Comparison of ENCODE assay signal across 9 mouse cellular contexts in genomic region chr11:80562479-80562878, GRCm38 (mm10).
DNase-seq lines count a peak whose midpoint lies in the region; ATAC-seq and TF ChIP-seq lines count a peak whose summit lies in the region.
"Had no signal": no experiment of that assay in that cellular context is flagged by ENCODE, and none has a peak within 500 bp of the region (broad histone marks: within the 10 kb centered on the region; RNA-seq: fewer than 3 reads in every experiment).

No protein-coding gene starts in this region.

- no peak for TF ChIP-seq POLR2A in liver, adult 2 months (IDR thresholded peaks at IDR 0.05; ENCODE audit: extremely low read depth, insufficient read depth, low read length)

- no peak for ATAC-seq in liver, embryonic 12.5 days
- ATAC-seq in activated CD4-positive, CD25-positive, alpha-beta regulatory T cell, adult 4 months = no peak

- no peaks in the 10 kb centered on the region for H3K9me3 ChIP-seq in liver, embryonic 12.5 days (replicated peaks)
- no peaks in the 10 kb centered on the region for H3K9me3 ChIP-seq in embryonic facial prominence, embryonic 10.5 days

- no peaks in the 10 kb centered on the region for H3K27me3 ChIP-seq in liver, adult 2 months (ENCODE audit: control insufficient read depth, insufficient read depth, low read length)
- no peaks in the 10 kb centered on the region for H3K27me3 ChIP-seq in liver, embryonic 12.5 days (replicated peaks)
- H3K27me3 ChIP-seq in embryonic facial prominence, embryonic 10.5 days (replicated peaks; ENCODE audit: low read depth, poor library complexity, severe bottlenecking) = no peaks in the 10 kb centered on the region

- WGBS in liver, adult 2 months = 60% methylated on average over 3 of the region's 3 CpGs
- WGBS in liver, embryonic 12.5 days (ENCODE audit: insufficient replicate concordance) = 33% methylated on average over 3 of the region's 3 CpGs
- 48% methylated on average over 3 of the region's 3 CpGs for WGBS in embryonic facial prominence, embryonic 10.5 days

- H3K36me3 ChIP-seq in liver, adult 2 months (ENCODE audit: control insufficient read depth, insufficient read depth, low read length) = peaks cover 2% of the 10 kb centered on the region; the same call in 1 of the 2 replicates
- H3K36me3 ChIP-seq in liver, embryonic 12.5 days = no peaks in the 10 kb centered on the region
- H3K36me3 ChIP-seq in embryonic facial prominence, embryonic 10.5 days (replicated peaks) = no peaks in the 10 kb centered on the region

- no peak overlapping the region for H3K4me2 ChIP-seq in liver, embryonic 12.5 days

- no peak overlapping the region for H3K27ac ChIP-seq in liver, adult 2 months (replicated peaks; ENCODE audit: insufficient read depth, low read depth, low read length)
- H3K27ac ChIP-seq in liver, embryonic 12.5 days = no peak overlapping the region
- H3K27ac ChIP-seq in embryonic facial prominence, embryonic 10.5 days (replicated peaks) = no peak overlapping the region
- H3K27ac ChIP-seq: macrophage had no signal

- H3K79me2 ChIP-seq in liver, adult 2 months (ENCODE audit: control insufficient read depth, insufficient read depth, low read length) = no peaks in the 10 kb centered on the region

- no peaks in the 10 kb centered on the region for H3K4me1 ChIP-seq in liver, adult 2 months (ENCODE audit: control insufficient read depth, insufficient read depth, low read length)
- no peaks in the 10 kb centered on the region for H3K4me1 ChIP-seq in liver, embryonic 12.5 days
- H3K4me1 ChIP-seq in embryonic facial prominence, embryonic 10.5 days = peaks cover 16% of the 10 kb centered on the region

- DNase-seq in cerebellum, postnatal 10 days = peak; percentile 77 to 79
- DNase-seq in cerebellum, adult 8-10 months = no peak
- DNase-seq in liver, adult 2 months (ENCODE audit: extremely low read depth, low read depth, low spot score) = peak; percentile 7
- peak; percentile 43 for DNase-seq in embryonic facial prominence, embryonic 10.5 days (ENCODE audit: low spot score)
- DNase-seq in spleen, postnatal 4 days (ENCODE audit: low spot score in 2 of 2) = peak; percentile 55 to 69
- DNase-seq in adrenal gland, postnatal 4 days (ENCODE audit: low spot score in 2 of 2) = no peak

- no peak overlapping the region for H3K9ac ChIP-seq in liver, adult 2 months (ENCODE audit: low read depth, low read length)
- H3K9ac ChIP-seq in liver, embryonic 12.5 days = no peak overlapping the region

- no peak overlapping the region for H3K4me3 ChIP-seq in liver, adult 2 months (ENCODE audit: insufficient read depth, low read depth, low read length)
- no peak overlapping the region for H3K4me3 ChIP-seq in liver, embryonic 12.5 days
- H3K4me3 ChIP-seq in embryonic facial prominence, embryonic 10.5 days = no peak overlapping the region

- TF ChIP-seq CTCF in liver, adult 2 months (IDR thresholded peaks at IDR 0.05; ENCODE audit: low read depth, low read length) = peak; percentile 13; the same call in 1 of the 2 replicates

Comparison
In these comparisons a context has a peak if more than half of its experiments do, and no peak if none do; other contexts are left out.
1. DNase-seq: peak in cerebellum, postnatal 10 days (2 of 2), liver, adult 2 months (single experiment), embryonic facial prominence, embryonic 10.5 days (single experiment) and spleen, postnatal 4 days (2 of 2); none in cerebellum, adult 8-10 months (single experiment) and adrenal gland, postnatal 4 days (0 of 2).